Mouse (Mus musculus) left cerebral cortex, adult 18-20 months (tissue): ENCODE results near the gene Hdac7. TPM values are rescaled to one million over a fixed set of nuclear protein-coding genes. Genes with fewer than 3 reads are reported as not detected.

Source experiments
- DNase-seq, 2 experiments: peaks; one replicate each; pipeline ENCODE4 v3.0.0; 2021 to 2022; ENCODE audit warnings: low spot score in 2 of 2, mixed read lengths in 1 of 2
- total RNA-seq, 2 experiments: library from RNA; stranded (reverse); gene quantifications; 2 replicates each; pipeline ENCODE4 v1.2.3; 2021

Hdac7 gene
- total RNA-seq, 2 experiments from 2014 or later: 31.5 to 36.1 TPM

DNA sequence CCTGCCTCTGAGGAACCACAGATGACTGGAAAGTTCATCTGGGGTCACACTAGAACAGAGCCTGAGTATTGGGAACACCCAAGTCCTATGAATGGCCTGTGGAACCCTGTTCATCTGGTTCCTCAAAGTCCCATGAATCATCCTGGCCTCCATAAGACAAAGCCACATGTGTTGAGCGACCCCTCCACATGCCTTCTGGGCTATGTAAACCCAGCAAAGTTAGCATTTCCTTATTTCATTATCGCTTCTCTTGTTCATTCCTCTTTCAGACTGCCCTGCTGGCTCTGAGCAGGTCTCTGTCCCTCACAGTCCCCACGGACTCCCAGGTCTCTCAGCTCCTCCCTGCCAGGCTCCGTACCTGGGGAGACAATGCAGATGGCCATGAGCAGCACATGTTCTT is 14.1 kb upstream of the Hdac7 start:
- DNase-seq: no peak

DNA sequence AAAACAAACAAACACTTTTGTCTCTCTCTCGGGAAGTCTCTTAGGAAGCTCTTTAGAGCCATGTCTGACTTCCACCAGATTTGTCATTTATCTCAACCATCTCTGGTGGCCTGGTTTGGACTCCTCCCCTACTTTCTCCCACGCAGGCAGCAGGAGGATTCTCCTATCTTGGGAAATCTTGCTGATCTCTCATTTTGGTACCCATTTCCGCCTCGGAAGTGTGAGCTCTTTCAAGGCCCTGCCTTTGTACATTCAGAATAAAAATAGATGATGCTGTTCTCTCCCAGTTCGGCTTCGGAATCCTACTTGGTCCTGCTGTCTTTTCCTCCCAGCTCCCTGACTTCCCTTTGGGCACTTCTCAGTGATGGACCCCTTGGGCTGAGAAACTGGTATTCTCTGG is 10.2 kb upstream of the Hdac7 start:
- peak; percentile 15 to 55 for DNase-seq

DNA sequence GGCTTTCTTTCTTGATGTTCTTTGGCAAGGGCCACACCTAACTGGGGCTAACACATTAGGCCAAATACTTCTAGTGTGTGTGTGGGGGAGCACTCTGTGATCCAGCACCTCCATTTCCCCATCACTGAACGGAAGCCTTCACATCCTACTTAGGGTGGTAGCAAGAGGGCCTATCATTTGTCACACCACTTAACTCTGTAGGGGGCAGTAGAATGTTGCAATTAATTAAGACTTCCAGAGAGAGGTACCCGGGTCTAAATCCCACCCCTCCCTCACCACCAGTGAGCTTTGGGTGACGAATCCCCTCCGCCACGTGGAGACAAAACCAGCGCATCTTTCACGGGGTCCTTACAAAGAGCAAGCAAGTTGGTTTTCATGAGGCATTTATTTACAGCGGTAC is 9.8 kb upstream of the Hdac7 start:
- DNase-seq: no peak

DNA sequence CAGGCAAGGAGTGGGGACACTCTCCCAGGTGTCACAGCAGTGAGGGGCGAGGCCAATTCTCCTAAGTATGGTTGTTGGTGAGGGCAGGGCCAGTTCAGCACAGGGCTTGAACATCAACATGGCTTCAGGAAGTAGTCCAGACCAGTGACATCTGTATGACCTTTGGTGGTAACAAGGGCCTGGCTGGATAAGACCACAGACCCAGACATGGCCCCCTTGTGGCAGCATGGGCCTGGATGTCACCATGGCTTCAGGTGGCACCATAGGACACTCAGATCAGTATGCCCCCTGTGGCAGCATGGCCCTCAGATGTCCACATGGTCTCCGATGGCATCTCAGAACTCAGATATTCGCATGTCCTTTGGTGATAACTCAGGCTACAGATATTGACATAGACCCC is 8.0 kb upstream of the Hdac7 start:
- no peak for DNase-seq

DNA sequence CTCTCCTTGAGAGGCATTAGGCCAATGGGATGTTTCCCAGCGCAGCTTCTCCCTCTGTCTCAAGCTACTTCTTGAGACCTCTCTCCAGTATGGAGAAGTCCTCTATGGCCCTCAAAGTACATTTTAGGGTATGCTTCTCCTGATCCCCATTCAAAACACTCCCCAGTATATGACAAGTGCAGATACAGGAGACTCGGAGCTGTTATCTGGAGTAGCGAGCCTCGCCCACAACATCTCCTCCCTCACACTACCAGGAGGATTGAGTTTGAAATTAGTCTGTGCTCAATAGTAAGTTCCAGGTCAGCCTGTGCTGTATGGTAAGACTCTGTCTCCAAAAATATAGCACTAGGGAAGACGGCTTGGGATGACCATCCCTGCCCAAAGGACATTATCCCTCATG is 6.7 kb upstream of the Hdac7 start:
- no peak for DNase-seq

DNA sequence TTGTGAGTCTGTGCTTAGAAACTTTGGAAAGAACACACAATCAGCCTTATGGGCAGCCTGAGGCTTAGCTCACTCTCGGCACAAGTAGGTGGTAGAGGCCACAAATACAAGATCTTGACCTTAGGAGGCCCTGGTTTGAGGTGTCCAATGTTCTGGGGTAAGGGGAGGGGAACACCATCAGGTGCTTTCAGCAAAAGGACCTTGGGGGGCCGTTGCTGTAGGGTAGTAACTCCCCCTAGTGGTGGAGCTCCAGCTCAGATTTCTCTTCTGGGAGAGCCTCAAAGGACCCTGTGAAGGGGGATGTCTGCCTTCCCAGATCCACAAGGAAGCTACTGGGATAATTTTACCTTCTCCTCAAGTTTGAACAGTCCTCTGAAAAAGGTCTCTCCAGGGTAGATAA is 6.1 kb upstream of the Hdac7 start:
- DNase-seq: no peak

DNA sequence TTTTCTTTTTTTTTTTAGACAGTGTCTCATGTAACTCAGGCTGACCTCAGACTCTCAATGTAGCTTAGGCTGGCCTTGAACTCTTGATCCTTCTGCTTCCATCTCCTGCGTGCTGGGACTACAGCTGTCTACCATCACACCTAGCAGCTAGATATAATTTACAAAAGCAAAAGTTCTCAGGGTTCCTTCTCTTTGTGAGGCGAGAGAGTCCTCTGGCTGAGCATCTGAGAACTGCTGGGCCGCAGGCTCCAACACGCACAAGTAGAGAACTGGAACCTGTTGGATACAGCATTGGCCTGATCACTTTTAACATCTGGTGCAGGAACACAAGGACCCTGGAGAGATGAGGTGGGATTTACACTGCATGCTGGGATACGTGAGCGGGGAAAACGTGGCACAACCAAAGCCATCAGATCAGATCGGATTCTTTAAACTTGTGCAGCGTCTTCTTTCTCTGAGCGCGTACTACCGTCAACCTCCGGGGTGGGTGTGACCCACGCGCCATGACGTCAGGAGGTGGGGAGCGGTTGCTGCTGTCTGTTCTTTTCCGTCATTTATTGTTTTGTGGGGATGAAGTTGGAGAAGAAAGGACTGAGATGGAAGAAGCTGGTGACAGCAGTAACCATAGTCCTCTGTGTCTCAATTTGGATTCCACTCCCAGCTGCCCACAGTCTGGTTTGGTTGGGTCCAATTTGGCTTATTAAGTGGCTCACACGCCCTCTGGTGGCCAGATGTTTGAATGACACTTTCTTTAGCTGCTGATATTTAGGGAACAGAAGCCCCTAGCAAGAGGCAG is 5.0 kb upstream of the Hdac7 start:
- peak; percentile 81 to 83 for DNase-seq

DNA sequence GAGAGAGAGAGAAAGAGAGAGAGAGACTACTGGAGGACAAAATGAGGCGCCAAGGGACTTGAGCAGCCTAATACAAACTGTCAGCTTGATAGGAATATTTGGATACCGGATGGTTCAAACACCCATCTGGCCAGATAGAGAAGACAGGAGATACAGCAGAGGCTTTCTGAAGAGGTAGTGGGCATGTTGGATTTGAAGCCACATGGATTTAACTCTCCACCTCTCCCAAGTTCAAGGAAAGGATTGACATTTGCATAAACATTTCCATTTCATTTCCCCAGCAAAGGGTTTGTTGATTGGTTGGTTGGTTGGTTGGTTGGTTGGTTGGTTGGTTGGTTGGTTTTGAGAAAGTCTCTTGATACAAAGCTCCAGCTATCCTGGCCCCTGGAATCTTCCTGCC is 3.6 kb upstream of the Hdac7 start:
- DNase-seq: no peak

DNA sequence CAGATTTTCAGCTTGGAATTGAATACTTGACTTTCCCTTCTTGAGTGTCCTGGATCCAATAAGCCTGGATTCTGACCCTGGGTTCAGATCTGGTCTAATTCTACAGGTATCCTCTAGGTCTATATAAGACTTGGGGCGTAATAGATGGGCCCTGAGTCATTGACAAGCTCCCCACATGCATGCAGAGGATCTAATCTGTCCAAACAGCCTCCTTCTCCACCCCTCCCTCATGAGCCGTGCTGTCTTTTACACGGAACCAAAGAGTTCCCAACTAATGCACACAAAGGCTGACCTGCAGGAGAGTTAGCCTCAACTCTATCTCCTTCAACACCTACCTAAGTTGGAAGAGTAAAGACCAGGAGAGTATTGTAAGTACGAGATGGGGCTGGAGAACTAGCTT is 3.0 kb upstream of the Hdac7 start:
- DNase-seq: no peak

DNA sequence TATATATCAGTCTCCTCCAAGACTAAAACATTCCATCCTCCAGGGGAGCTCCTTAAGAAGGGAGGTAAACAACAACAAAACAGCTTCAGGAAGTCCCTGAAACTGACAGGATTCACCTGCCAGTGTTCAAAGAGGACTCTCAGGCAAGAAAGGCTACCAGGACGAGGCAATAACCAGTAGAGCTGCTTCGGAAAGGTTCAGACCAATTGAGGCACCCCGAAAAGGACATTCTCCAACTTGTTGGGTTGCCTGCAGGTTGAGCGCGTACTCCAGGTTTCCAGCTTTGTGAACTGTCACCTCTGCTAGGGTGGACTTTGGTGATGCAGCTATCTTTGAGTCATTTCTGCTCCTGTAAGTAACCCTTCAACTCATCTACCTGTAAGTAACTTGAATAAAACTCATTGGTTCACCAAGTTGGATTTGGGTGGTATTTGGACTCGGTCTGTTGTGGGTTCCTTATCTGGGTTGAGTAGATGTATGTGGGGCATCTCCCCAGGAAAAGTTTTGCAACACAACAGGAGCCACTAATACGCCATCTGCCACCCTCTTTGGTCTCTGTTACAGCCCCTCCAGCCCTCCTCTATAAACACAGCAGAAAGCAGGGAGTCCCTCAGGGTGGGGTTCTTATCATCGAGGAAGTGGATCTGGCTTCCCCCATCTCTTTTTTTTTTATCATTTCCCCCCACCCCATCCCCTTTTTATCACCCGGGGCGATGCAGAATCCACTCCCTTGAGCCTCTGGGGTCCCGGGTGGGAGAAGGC is 2.0 kb upstream of the Hdac7 start:
- DNase-seq: no peak

DNA sequence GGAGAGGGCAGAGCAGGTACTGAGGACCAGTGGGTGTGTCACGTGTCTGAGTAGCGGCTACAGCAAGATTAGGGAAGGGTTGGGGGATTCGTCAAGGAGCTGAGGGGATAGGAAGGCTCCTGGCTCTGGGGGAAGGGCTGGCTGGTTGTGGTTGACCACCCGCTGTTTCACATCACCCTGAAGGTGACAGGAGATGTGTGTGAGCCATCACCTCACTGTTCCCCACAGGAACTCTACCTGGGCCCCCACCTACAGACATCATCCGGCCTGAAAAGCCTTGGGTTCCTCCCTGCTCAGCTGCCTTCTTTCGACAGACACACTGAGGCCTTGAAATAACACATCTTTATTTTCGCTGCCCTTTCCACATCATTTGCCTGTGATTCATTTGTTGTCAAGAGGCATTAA is 1.1 kb downstream of the Hdac7 start:
- DNase-seq: no peak

DNA sequence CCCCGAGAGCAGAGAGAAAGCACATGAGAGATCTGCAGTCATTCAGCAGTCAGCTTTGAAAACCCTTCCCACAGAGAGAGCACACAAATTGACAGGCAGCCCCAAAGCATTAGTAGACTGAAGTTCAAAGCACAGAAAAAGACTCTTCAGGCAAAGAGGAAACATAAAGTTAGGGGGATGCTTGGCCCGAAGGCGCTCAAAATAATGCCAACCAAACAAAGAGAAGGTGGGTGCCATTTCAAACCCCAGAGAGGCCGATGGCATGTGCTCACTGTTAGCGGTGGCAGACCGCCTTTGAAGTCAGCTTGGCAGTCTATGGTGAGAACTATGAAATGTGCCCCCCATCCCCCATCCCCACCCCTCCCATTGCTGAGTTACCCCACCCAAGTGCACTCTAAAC is 2.2 kb downstream of the Hdac7 start:
- no peak for DNase-seq

DNA sequence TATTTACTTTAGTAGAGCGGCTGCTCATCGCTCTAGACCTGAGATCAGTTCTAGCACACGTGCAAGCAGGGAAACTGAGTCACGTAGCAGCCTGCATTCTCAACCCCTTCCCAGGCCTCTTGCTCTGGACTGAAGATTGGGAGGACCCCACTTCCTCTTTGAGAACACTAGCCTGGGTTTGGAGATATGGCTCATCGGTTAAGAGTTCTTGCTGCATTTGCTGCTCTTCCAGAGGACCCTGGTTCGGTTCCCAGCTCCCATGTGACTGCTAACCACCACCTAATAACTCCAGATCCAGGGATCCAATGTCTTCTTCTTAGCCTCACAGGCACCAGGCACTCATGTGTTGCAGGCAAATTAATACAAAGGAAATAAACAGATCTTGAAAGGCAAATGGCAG is 2.9 kb downstream of the Hdac7 start:
- no peak for DNase-seq

DNA sequence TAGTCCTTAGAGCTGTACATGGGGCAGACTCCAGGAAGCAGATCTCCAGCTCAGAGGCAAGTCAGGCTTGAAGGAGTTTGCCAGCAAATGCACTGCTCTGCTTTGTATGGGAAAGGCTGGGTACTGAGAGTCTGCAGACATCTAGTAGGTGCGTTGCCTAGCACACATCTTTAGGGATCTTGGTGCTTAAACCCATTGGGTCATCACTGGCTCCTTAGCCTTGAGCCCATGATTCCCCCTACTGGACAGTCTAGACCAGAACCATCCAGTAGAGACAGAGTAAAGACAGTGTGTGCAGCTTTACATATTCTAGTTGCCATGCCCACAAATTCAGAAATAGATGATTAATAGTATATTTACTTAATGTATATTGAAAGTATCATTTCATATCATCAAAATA is 3.5 kb downstream of the Hdac7 start:
- DNase-seq: no peak

DNA sequence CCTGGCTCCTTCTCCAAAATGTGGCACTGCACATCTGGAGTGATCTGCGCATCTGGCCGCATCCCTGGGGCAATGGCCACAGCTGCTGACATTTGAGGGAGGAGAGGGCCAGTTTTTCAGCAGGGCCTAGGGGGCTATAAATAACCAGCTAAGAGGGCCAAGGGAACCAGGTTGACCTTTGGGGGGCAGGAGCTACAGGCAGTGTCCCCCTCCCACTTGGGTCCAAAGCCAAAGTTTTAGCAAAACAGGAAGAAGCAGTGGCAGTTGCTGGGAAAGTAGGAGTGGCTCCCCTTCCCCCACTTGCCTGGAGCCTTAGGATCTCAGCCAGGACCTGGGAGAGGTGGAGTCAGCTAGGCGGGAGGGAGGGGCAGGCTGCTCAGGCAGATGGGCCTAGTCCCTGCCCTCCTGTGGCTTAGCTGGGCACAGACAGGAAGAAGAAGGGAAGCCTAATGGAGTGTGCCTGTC is 4.3 kb downstream of the Hdac7 start:
- DNase-seq: no peak

DNA sequence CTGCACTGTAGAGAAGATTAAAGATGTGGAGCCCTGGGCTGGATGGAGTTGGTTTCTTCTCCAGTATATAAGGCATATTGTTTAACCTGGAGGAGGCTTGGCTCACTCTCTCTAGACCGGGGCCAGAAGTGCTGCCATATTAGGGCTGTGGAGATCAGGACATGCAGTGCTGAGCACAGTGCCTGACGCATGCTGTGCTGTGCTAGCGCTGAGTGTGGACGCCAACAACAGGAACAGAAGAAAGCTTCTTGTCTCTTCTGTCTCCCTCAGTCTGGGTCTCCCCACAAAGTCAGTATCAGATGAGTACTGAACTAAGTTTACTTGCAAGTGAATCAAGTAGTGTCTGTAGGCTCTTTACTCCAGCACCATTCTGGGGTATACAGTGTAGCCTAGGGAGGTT is 4.8 kb downstream of the Hdac7 start:
- DNase-seq: no peak

DNA sequence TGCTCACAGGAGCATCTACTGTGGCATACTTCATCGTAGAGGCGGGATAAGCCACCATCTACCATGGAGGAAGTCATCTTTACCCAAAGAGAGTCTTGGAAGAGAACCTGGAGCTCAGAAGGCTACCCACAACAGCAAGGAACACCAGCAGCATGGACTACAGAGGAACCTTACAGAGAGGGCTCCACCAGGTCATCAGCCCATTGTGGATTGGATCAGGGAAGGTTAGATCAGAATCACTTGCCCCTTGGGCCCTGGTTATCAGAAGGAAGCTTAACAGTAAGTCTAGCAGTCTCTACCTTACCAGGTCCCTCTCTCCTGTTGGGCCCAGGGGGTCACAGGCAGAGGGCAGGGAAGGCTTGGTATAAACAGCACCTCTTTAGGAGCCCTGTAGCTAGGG is 5.3 kb downstream of the Hdac7 start:
- DNase-seq: no peak

DNA sequence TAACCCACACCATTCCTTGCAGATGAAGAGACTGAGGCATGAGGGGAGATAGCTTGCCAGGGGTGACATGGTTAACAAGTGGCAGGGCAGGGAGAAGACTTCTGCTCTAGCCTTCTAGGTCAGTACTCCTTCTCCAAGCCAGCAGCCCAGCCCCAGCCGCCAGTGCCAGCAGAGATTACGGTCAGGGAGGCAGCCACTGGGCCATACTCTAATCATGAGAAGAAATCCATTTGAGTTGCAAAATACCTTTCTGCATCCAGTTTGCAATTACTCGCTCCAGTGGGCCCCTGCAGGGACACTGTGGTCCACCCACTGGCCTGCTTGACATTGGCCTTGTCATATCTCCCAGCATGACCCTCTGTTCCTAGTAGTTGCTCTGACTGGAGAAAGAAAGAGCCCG is 5.9 kb downstream of the Hdac7 start:
- no peak for DNase-seq

DNA sequence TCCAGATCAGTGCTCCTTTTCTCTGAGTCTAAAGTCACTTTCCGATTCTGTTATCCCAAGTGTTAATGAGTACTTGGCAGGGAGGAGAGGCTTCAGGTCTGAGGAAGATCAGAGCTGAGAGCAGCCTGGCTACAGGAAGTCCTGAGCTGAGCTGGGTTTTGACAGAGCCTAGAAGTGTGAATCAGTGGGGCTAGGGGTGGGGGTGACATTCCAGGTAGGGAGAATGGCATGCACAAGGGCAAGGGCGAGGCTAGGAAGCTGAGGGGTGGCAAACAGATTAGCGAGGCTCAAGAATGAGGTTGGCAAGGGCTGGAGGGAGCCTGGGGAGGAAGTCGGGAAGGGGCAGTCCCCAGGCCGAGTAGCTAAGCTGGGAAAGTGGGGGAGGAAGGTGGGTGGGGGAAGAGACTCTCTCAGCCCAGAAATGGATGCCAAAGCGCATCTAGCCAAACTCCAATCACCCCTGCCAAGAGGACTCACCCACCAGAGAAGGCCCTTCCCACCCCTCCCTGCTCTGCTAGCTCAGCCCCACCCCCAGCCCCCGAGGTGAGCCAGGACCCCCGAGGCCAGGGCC is 6.7 kb downstream of the Hdac7 start:
- no peak for DNase-seq

DNA sequence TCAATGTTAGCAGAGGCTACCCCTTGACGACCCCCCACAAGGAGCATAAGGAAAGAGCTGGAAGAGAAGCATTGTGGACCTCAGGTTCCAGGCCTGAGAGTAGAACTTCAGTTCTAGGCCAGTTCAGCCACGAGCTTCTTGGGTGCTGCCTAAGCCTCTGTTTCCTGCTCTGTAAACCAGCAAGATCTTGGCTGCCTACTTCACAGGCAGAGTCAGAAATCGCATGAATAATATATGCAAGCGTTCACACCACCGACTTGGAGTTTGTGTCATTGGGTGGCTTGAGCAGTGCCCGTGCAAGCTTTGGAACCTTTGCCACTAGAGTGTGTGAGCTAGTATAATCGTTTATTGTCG is 7.4 kb downstream of the Hdac7 start:
- no peak for DNase-seq

DNA sequence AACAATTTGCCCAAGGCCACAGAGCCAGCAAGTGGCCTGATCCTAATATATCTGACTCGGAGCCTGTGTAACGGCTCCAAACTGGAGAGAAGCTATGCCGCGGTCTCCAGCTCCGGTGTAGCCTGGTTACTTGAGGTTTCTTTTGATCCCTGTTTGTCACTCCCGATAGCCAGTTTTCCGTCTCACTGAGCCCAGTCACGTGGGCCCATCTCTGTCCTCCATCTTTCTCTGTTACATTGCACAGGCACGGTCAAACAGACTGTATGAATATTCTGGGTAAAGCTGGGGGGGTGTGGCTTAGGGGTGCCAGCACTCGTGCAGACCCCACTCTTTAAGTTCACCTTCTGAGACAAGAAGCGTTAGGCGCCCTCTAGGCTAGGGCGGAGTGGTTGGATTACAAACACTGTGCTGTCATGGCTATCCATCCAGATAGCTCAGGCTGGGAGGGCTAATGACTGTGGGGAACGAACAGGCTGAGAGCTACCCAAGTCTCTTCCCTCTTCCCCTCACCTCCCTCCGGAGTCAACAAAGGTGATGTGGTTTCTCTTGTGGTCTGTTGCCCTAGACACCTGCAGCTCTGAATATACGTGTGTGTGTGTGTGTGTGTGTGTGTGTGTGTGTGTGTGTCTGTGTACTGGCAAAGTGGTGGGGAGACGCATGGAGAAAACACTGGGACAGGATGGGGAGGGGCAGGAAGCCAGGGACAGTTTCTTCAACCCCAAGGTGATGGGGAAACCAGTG is 8.0 kb downstream of the Hdac7 start:
- DNase-seq: no peak
